Mouse (Mus musculus): ENCODE measurements at regions not wholly inside any gene's neighbourhood (a gene's known extent, or its start where the extent isn't known, plus 50 kb on each side); places are given as distances from the start of the nearest gene placed in this dataset.
"Not testable (repeated sequence)": the region's sequence is repeated elsewhere in the genome, so short reads cannot be mapped to it uniquely, and the experiment has no call there.

DNA sequence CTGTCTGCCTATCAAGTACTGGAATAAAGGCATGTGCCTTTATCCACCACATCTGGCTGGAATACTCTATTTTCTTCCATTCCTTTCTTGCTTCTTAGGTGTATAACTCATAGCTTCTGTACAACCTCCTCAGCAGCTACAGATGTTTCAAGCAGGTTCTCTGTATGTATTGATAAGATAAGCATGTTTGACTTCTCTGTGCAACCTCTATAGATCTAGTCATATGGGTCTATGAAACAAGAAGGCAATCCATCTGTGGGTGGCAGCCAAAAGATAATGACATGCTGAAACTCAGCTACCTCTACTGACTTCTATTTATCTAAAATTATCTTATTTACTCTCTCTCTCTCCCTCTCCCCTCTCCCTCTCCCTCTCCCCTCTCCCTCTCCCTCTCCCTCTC is 99.3 kb upstream of the C9orf72 start:
- ATAC-seq (ENCODE audit: low read depth): no peak
- Histone ChIP-seq H3K27ac (replicated peaks) (no peak overlapping the region), H3K27me3 (no peaks in the 10 kb centered on the region), H3K4me1 (replicated peaks) (no peaks in the 10 kb centered on the region), H3K4me2 (no peak overlapping the region), H3K9ac (no peak overlapping the region), H3K9me3 (no peaks in the 10 kb centered on the region), H3K36me3 (no peaks in the 10 kb centered on the region), H3K4me3 (no peak overlapping the region)

DNA sequence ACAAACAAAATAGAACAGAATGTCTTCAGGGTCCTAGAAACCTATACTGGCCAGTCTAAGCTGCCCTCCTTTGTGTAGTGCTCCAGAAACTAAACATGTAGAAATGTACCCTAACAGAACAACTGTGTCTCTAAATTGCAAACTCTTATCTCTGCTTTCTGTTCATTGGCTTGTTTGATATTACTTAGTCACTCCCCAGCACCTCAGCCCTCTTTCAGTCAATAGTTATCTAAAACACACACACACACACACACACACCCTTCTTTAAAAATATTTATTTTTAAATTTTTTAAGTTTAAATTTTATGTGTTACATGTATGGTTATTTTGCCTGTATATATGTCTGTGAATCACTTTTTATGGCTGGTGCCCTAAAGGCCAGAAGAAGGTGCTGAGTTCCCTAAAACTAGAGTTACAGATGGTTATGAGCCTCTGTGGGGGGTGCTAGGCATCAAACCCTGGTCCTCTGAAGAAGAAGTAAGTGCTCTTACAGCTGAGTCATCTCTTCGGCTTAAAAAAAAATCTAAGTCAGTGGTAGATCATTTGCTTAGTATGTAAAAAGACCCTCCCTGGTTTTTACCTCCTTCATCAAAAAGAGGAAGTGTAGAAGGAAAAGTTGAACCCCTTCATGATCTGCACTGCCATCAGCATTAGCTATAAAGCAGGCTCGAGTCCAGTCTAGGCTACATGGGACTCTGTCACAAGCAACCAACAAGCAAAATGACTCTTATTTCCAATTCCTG is 96.6 kb upstream of the C9orf72 start:
- Histone ChIP-seq H3K9ac (no peak overlapping the region), H3K9me3 (no peaks in the 10 kb centered on the region), H3K4me1 (replicated peaks) (no peaks in the 10 kb centered on the region), H3K4me2 (no peak overlapping the region), H3K27me3 (no peaks in the 10 kb centered on the region), H3K36me3 (no peaks in the 10 kb centered on the region), H3K27ac (replicated peaks) (no peak overlapping the region), H3K4me3 (no peak overlapping the region)
- no peak for ATAC-seq (ENCODE audit: low read depth)
- WGBS: 96% methylated on average over 2 of the region's 2 CpGs

DNA sequence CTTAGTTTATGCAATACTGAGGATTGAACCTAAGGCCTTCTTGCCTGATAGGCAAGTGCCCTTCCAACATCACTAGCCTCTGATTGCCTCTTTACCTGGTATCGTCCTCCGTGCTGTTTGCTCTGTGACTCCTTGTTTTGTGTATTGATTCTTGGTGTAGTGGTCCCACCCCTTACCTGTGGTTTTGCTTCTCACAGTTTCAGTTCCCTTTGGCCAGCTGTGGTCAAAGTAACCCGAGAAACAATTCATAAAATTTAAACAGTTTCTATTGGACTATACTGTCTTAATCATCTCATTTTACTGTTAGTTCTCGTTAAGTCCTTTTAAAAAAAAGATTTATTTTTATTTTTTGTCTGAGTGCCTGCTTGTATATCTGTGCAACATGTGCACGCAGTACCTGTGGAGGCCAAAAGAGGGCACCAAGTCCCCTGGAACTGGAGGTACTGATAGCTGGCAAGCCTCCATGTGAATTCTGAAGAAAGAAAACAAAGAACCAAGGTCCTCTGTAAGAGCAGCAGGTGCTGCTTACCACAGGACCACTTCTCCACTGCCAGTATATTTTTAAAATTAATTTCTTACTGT is 84.5 kb upstream of the C9orf72 start:
- Histone ChIP-seq H3K4me1 (replicated peaks) (no peaks in the 10 kb centered on the region), H3K27me3 (no peaks in the 10 kb centered on the region), H3K9ac (no peak overlapping the region), H3K4me2 (no peak overlapping the region), H3K9me3 (no peaks in the 10 kb centered on the region), H3K4me3 (no peak overlapping the region), H3K36me3 (no peaks in the 10 kb centered on the region), H3K27ac (replicated peaks) (no peak overlapping the region)
- 71% methylated on average over 5 of the region's 5 CpGs for WGBS
- no peak for ATAC-seq (ENCODE audit: low read depth)

DNA sequence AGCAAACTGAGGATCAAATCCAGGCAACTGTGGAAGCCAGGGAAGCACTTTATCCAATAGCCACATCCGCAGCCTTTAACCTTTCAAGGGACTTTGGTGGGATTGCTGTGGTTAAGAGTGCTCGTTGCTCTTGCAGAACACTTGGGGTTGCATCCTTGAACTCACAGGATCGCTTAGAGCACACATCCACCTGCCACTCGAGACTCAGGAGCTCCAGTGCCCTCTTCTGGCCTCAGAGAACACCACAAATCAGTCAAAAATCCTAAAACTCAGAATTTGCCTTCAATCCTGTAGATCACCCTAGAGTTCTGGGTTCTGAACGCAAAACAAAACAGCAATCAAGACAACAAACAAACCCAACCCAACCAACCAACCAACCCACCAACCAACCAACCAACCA is 82.2 kb upstream of the C9orf72 start:
- WGBS: 67% methylated on average over 5 of the region's 5 CpGs

DNA sequence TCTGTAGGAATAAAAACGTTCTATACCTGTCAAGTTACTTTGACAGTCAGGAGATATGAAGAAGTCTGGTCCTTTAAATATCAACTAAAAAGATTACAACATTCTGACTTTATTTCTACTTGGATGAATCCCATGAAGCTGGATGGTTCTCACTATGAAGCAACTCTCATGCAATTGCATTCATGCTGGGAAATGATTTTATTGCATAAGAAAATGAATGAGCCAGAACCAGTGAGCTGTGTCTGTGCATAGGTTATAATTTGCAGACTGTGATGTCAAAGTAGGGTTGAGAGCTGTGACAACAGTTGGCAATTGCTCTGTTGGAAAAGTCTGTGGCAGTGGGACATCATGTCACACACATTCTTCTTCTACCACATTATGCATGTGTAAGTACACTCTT is 79.2 kb upstream of the C9orf72 start:
- Histone ChIP-seq H3K4me3 (no peak overlapping the region), H3K27me3 (no peaks in the 10 kb centered on the region), H3K9me3 (no peaks in the 10 kb centered on the region), H3K4me2 (no peak overlapping the region), H3K36me3 (no peaks in the 10 kb centered on the region), H3K4me1 (replicated peaks) (no peaks in the 10 kb centered on the region; the same call in 1 of the 2 replicates), H3K27ac (replicated peaks) (no peak overlapping the region), H3K9ac (no peak overlapping the region)
- WGBS: 78% methylated on average over 1 of the region's 1 CpGs
- no peak for ATAC-seq (ENCODE audit: low read depth)

More for the DNA sequence above, 82.2 kb upstream of the C9orf72 start:
- Histone ChIP-seq H3K4me1 (replicated peaks) (no peaks in the 10 kb centered on the region), H3K36me3 (no peaks in the 10 kb centered on the region), H3K4me3 (no peak overlapping the region), H3K27ac (replicated peaks) (no peak overlapping the region), H3K9me3 (no peaks in the 10 kb centered on the region), H3K9ac (no peak overlapping the region), H3K27me3 (no peaks in the 10 kb centered on the region), H3K4me2 (no peak overlapping the region)
- ATAC-seq (ENCODE audit: low read depth): no peak

DNA sequence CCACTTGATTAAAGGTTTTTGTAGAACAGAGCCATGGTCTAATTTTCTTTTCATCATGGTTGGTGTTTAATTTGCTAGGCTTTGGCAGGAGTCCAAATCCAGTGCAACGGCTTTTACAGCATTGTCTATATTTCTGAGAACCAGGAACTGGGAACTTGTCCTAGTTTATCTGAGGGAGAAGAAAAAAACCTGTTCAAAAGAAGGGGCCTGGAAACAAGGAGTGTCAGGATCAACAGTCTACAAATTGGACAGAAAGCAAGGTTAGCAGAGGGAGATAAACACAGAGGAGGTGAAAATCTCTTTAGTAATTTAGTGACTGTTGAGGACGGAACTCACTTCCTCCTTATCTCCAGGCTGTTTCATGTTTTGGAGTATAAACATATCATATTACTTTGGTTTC is 74.9 kb upstream of the C9orf72 start:
- Histone ChIP-seq H3K27ac (replicated peaks) (no peak overlapping the region), H3K4me1 (replicated peaks) (no peaks in the 10 kb centered on the region; the same call in 1 of the 2 replicates), H3K4me3 (no peak overlapping the region), H3K27me3 (no peaks in the 10 kb centered on the region), H3K9ac (no peak overlapping the region), H3K9me3 (no peaks in the 10 kb centered on the region), H3K36me3 (no peaks in the 10 kb centered on the region), H3K4me2 (no peak overlapping the region)
- WGBS: 49% methylated on average over 2 of the region's 2 CpGs
- ATAC-seq (ENCODE audit: low read depth): no peak

DNA sequence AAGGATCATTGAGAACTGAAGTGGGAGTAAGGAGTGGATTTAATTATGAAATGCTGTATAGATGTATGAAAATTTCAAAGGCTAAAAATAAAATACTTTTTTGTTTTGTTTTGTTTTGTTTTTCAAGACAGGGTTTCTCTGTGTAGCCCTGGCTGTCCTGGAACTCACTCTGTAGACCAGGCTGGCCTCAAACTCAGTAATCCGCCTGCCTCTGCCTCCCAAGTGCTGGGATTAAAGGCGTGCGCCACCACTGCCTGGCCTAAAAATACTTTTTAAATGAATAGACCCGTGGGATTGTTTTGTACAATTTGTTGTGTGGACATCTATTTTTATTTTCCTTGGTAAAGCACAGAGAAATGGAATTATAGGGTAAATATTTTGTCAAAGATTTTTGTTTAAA is 74.4 kb upstream of the C9orf72 start:
- not testable (repeated sequence) for H3K4me3 ChIP-seq; ATAC-seq (ENCODE audit: low read depth)
- 82% methylated on average over 4 of the region's 4 CpGs for WGBS

DNA sequence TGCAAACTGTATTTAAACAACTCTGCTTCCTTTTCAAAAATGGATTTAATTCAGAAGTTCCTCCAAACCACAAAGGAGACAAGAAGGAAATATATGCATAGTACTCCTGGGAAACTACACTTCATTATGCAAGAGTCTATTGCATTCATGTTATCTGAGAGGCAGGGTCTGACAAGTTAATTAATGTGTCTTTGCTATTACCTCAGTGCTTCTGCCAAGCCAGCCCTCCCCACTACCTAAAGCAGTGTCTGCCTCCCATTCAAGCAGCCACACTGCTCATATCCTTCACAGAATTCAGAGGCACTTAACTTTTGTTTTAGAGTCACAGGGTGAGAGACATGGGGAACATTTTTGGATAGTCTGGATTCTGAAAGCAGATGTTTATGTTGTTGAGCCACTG is 58.6 kb upstream of the C9orf72 start:
- Histone ChIP-seq H3K4me3 (no peak overlapping the region), H3K36me3 (no peaks in the 10 kb centered on the region), H3K27me3 (no peaks in the 10 kb centered on the region), H3K4me1 (replicated peaks) (no peaks in the 10 kb centered on the region; the same call in 1 of the 2 replicates), H3K27ac (replicated peaks) (no peak overlapping the region), H3K9me3 (peaks cover 8% of the 10 kb centered on the region), H3K4me2 (no peak overlapping the region), H3K9ac (no peak overlapping the region)
- ATAC-seq (ENCODE audit: low read depth): peak; percentile 79

More for the DNA sequence above, 74.4 kb upstream of the C9orf72 start:
- H3K36me3 ChIP-seq; H3K4me2 ChIP-seq; H3K27me3 ChIP-seq; H3K9ac ChIP-seq; H3K4me1 ChIP-seq (replicated peaks); H3K9me3 ChIP-seq; H3K27ac ChIP-seq (replicated peaks): not testable (repeated sequence)

Measured in neural tube, embryonic 13.5 days (tissue).